8 mouse cellular contexts compared by ENCODE assay signal in genomic region chr17:28689586-28690283, GRCm38 (mm10). TPM values are rescaled to one million over a fixed set of nuclear protein-coding genes. Genes with fewer than 3 reads are reported as not detected.
DNase-seq lines count a peak whose midpoint lies in the region; ATAC-seq and TF ChIP-seq lines count a peak whose summit lies in the region.

Gene Slc26a8 (minus strand): TSS chr17:28690233.

- WGBS in embryonic facial prominence, embryonic 12.5 days = 8% methylated on average over 40 of the region's 40 CpGs
- WGBS in hindbrain, postnatal 0 days = 10% methylated on average over 40 of the region's 40 CpGs
- WGBS in liver, embryonic 15.5 days (ENCODE audit: insufficient replicate concordance) = 6% methylated on average over 40 of the region's 40 CpGs
- 10% methylated on average over 40 of the region's 40 CpGs for WGBS in small intestine, adult 2 months

- H3K27me3 ChIP-seq in embryonic facial prominence, embryonic 12.5 days = peaks cover 13% of the 10 kb centered on the region; the same call in 1 of the 2 replicates
- H3K27me3 ChIP-seq in hindbrain, postnatal 0 days (ENCODE audit: insufficient read depth, low read length) = no peaks in the 10 kb centered on the region
- H3K27me3 ChIP-seq in liver, embryonic 15.5 days = no peaks in the 10 kb centered on the region; the same call in 1 of the 2 replicates
- no peaks in the 10 kb centered on the region for H3K27me3 ChIP-seq in small intestine, adult 2 months (ENCODE audit: control insufficient read depth, insufficient read depth, low read length)

- peak within 1 kb of the TSS; percentile 60 for H3K9ac ChIP-seq in embryonic facial prominence, embryonic 12.5 days
- peak within 1 kb of the TSS; percentile 98 for H3K9ac ChIP-seq in hindbrain, postnatal 0 days (replicated peaks; ENCODE audit: low read length)
- H3K9ac ChIP-seq in liver, embryonic 15.5 days = peak within 1 kb of the TSS; percentile 63

- TF ChIP-seq POLR2A in small intestine, adult 2 months (IDR thresholded peaks at IDR 0.05; ENCODE audit: low read depth, low read length) = no peak

- no peak for TF ChIP-seq CTCF in hindbrain, postnatal 0 days (IDR thresholded peaks at IDR 0.05; ENCODE audit: low read depth)
- TF ChIP-seq CTCF in small intestine, adult 2 months (IDR thresholded peaks at IDR 0.05; ENCODE audit: extremely low read depth, insufficient read length, insufficient replicate concordance, low read depth, low read length) = no peak

- H3K4me1 ChIP-seq in embryonic facial prominence, embryonic 12.5 days = peaks cover 26% of the 10 kb centered on the region
- peaks cover 10% of the 10 kb centered on the region; the same call in 1 of the 2 replicates for H3K4me1 ChIP-seq in hindbrain, postnatal 0 days (ENCODE audit: insufficient read depth, low read length)
- H3K4me1 ChIP-seq in liver, embryonic 15.5 days (replicated peaks) = peaks cover 55% of the 10 kb centered on the region
- peaks cover 5% of the 10 kb centered on the region for H3K4me1 ChIP-seq in small intestine, adult 2 months (ENCODE audit: control insufficient read depth, insufficient read depth, insufficient read length, low read length)

- no peak for ATAC-seq in embryonic facial prominence, embryonic 12.5 days (ENCODE audit: insufficient number of reproducible peaks, insufficient read depth, low FRiP score, low TSS enrichment)
- no peak for ATAC-seq in hindbrain, postnatal 0 days
- ATAC-seq in liver, embryonic 15.5 days (ENCODE audit: insufficient read depth) = no peak

- H3K27ac ChIP-seq in embryonic facial prominence, embryonic 12.5 days = peak within 1 kb of the TSS; percentile 52
- peak within 1 kb of the TSS; percentile 97 for H3K27ac ChIP-seq in hindbrain, postnatal 0 days
- H3K27ac ChIP-seq in liver, embryonic 15.5 days (replicated peaks) = peak within 1 kb of the TSS; percentile 97
- peak within 1 kb of the TSS; percentile 92 for H3K27ac ChIP-seq in small intestine, adult 2 months (ENCODE audit: insufficient read depth, low read depth, low read length)

- peak; percentile 27 to 30 for DNase-seq in layer of hippocampus, postnatal 25 days (ENCODE audit: extremely low spot score in 1 of 2, low spot score in 1 of 2)
- no peak for DNase-seq in layer of hippocampus, adult 8-10 months (ENCODE audit: low spot score in 2 of 2)
- peak; percentile 57 for DNase-seq in adrenal gland, postnatal 10 days
- DNase-seq in hindbrain, postnatal 0 days (ENCODE audit: low spot score) = peak; percentile 17
- DNase-seq in ovary, postnatal 14 days (ENCODE audit: low spot score) = no peak

- H3K9me3 ChIP-seq in embryonic facial prominence, embryonic 12.5 days = no peaks in the 10 kb centered on the region
- no peaks in the 10 kb centered on the region for H3K9me3 ChIP-seq in hindbrain, postnatal 0 days (ENCODE audit: low read length)
- no peaks in the 10 kb centered on the region for H3K9me3 ChIP-seq in liver, embryonic 15.5 days (replicated peaks)

- peak within 1 kb of the TSS; percentile 78 for H3K4me2 ChIP-seq in embryonic facial prominence, embryonic 12.5 days (replicated peaks)
- H3K4me2 ChIP-seq in hindbrain, postnatal 0 days (ENCODE audit: low read depth, low read length) = peak within 1 kb of the TSS; percentile 69
- H3K4me2 ChIP-seq in liver, embryonic 15.5 days = peak within 1 kb of the TSS; percentile 90

- peak within 1 kb of the TSS; percentile 86 for H3K4me3 ChIP-seq in embryonic facial prominence, embryonic 12.5 days
- peak within 1 kb of the TSS; percentile 88 for H3K4me3 ChIP-seq in hindbrain, postnatal 0 days (ENCODE audit: low read length)
- peak within 1 kb of the TSS; percentile 98 for H3K4me3 ChIP-seq in liver, embryonic 15.5 days (replicated peaks)
- H3K4me3 ChIP-seq in small intestine, adult 2 months (ENCODE audit: low read depth, low read length) = peak within 1 kb of the TSS; percentile 90

- no peaks in the 10 kb centered on the region for H3K36me3 ChIP-seq in embryonic facial prominence, embryonic 12.5 days
- no peaks in the 10 kb centered on the region for H3K36me3 ChIP-seq in hindbrain, postnatal 0 days (ENCODE audit: insufficient read depth, low read length)
- H3K36me3 ChIP-seq in liver, embryonic 15.5 days (replicated peaks) = peaks cover 4% of the 10 kb centered on the region; the same call in 1 of the 2 replicates
- H3K36me3 ChIP-seq in small intestine, adult 2 months (ENCODE audit: control insufficient read depth, insufficient read depth, low read length) = peaks cover under 1% of the 10 kb centered on the region; the same call in 1 of the 2 replicates

RNA-seq across cellular contexts. Expression of gene Slc26a8, which starts in this region (rescaled TPM):
- total RNA-seq in layer of hippocampus, postnatal 25 days (2021) = 10 to 100 TPM in 1 of 2 experiments, 1 to 10 TPM in 1; 6.0 to 10.8 TPM
- total RNA-seq in layer of hippocampus, adult 8-10 months (2022) = 10 to 100 TPM in 1 of 4 experiments, 1 to 10 TPM in 3; 6.6 to 10.6 (median 9.4) TPM
- total RNA-seq in adrenal gland, postnatal 10 days (2021) = 1 to 10 TPM; 1.4 to 4.7 TPM
- 0.17 and 0.73 TPM in 2 replicates for polyA plus RNA-seq in embryonic facial prominence, embryonic 12.5 days (2016; fragmentation: Nextera tagmentation; extraction: Ambion mirVana)
- total RNA-seq in hindbrain, postnatal 0 days (2014; rRNA removed) = 1.9 and 3.4 TPM in 2 replicates
- 1.7 and 2.2 TPM in 2 replicates for polyA plus RNA-seq in hindbrain, postnatal 0 days (2015; fragmentation: Nextera tagmentation; extraction: Ambion mirVana)
- 0.07 and 0.17 TPM in 2 replicates for polyA plus RNA-seq in liver, embryonic 15.5 days (2015; fragmentation: Nextera tagmentation; extraction: Ambion mirVana)
- polyA plus RNA-seq in small intestine, adult 2 months (2012; rRNA removed) = 0.08 and 0.14 TPM in 2 replicates

Comparison
In these comparisons a context has a peak if more than half of its experiments do, and no peak if none do; other contexts are left out.
1. DNase-seq: peak in layer of hippocampus, postnatal 25 days (2 of 2), adrenal gland, postnatal 10 days (single experiment) and hindbrain, postnatal 0 days (single experiment); none in layer of hippocampus, adult 8-10 months (0 of 2) and ovary, postnatal 14 days (single experiment).
2. Peak in every context shown above with its lines, with median percentiles within 50 percentile points of each other: H3K27ac ChIP-seq, H3K4me2 ChIP-seq, H3K4me3 ChIP-seq and H3K9ac ChIP-seq.